Mouse (Mus musculus) neural tube, embryonic 11.5 days (tissue): Measurements from ENCODE around the gene Kat2a. TPM values are rescaled to one million over a fixed set of nuclear protein-coding genes. Genes with fewer than 3 reads are reported as not detected.

ENCODE experiments used
- ATAC-seq: fragments of 200-750 bp; cut with Nextera tagmentation; 2 replicates; pipeline ENCODE4 v1.8.0; 2017; ENCODE audit warnings: moderate number of reproducible peaks, mild to moderate bottlenecking, moderate TSS enrichment, moderate library complexity; ENCODE audit not compliant: insufficient read depth, low FRiP score, low TSS enrichment
- DNase-seq: peaks from one replicate; pipeline ENCODE4 v3.0.0-alpha.2; 2015; ENCODE audit warnings: low spot score
- H3K27ac ChIP-seq: fragments of 300-500 bp; sonication (generic); 2 replicates; pipeline ENCODE4 v1.5.1; 2014; ENCODE audit warnings: low read depth, mild to moderate bottlenecking, low read length
- H3K27me3 ChIP-seq: fragments of 300-500 bp; sonication (generic); 2 replicates; pipeline ENCODE4 v1.6.1; 2014; ENCODE audit warnings: mild to moderate bottlenecking, low read length, mixed read lengths; ENCODE audit not compliant: control insufficient read depth, insufficient read depth
- H3K36me3 ChIP-seq: fragments of 300-500 bp; sonication (generic); 2 replicates; pipeline ENCODE4 v1.6.1; 2014; ENCODE audit warnings: mild to moderate bottlenecking, low read length, moderate library complexity, mixed read lengths; ENCODE audit not compliant: control insufficient read depth, insufficient read depth
- H3K4me1 ChIP-seq: fragments of 300-500 bp; sonication (generic); 2 replicates; pipeline ENCODE4 v1.6.1; 2014; ENCODE audit warnings: low read length, mixed read lengths; ENCODE audit not compliant: control insufficient read depth, insufficient read depth
- H3K4me2 ChIP-seq: fragments of 300-500 bp; sonication (generic); 2 replicates; pipeline ENCODE4 v1.6.1; 2014; ENCODE audit warnings: low read depth, mild to moderate bottlenecking, moderate library complexity
- H3K4me3 ChIP-seq: fragments of 300-500 bp; sonication (generic); 2 replicates; pipeline ENCODE4 v1.5.1; 2014; ENCODE audit warnings: low read depth, low read length
- H3K9ac ChIP-seq: fragments of 300-500 bp; sonication (generic); 2 replicates; pipeline ENCODE4 v1.6.1; 2014; ENCODE audit warnings: mild to moderate bottlenecking, low read length
- H3K9me3 ChIP-seq: fragments of 300-500 bp; sonication (generic); 2 replicates; pipeline ENCODE4 v1.6.1; 2016; ENCODE audit warnings: low read length; ENCODE audit not compliant: control insufficient read depth
- WGBS: fragments of 180-500 bp; shearing (Covaris S2); extraction: QIAGEN DNeasy Blood & Tissue Kit; methylation state at CpG from one replicate; pipeline ENCODE4 v1.1.7; 2014; 5-methylcytosine and 5-hydroxymethylcytosine counted together
- polyA plus RNA-seq: library from polyadenylated mRNA; unstranded; fragments of >200 nt; fragmentation: Nextera tagmentation; extraction: Ambion mirVana; gene quantifications from 2 replicates; pipeline ENCODE4 v1.2.1, GENCODE M21; 2014

Gene Kat2a
- polyA plus RNA-seq, 1 experiment from 2014 or later: 66.4 TPM

- ATAC-seq (no peak), DNase-seq (no peak)
- WGBS: 91% methylated on average over 15 of the region's 15 CpGs
- no peaks in the 10 kb centered on the region for H3K27me3 ChIP-seq
- H3K36me3 ChIP-seq: peaks cover 11% of the 10 kb centered on the region
- no peak overlapping the region for H3K4me3 ChIP-seq
- H3K4me1 ChIP-seq: peaks cover 18% of the 10 kb centered on the region
- no peaks in the 10 kb centered on the region for H3K9me3 ChIP-seq
- H3K27ac ChIP-seq: no peak overlapping the region
- no peak overlapping the region for H3K4me2 ChIP-seq
- H3K9ac ChIP-seq: no peak overlapping the region
Observed at GRCm38 (mm10) chr11:100710528-100710927, 1.7 kb downstream of the Kat2a start.

DNA sequence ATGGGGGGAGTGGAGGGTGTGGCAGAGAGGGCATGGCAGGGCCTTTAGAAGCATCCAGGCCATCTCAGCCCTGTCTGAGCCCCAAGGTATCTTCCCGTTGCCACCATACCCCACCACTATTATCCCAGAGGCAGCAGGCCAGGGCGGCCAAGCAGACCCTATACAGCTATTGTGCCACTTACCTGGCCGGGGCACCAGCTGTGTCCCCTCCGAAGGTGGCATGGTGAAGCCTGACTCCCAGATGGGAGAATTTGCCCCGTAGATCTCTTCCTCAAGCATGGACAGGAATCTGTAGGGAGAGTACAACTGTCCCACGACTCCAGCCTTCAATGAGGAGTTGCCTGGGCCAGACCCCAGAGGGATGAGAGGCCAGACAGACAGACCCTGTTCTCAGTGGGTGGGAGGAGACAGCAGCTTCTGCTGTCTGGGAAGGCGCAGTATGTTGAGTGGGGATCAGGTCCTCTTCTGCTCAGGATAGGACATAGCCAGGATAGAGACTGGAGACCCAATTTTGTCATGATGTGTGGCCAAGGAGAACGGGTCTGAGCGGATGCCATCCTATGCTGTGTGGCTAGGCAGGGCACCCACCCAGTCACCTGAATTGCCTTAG is 3.0 kb downstream of the Kat2a start:
- ATAC-seq (no peak), DNase-seq (no peak)
- H3K4me1 ChIP-seq: peaks cover 15% of the 10 kb centered on the region
- no peak overlapping the region for H3K4me2 ChIP-seq
- peaks cover 14% of the 10 kb centered on the region for H3K36me3 ChIP-seq
- H3K9me3 ChIP-seq: no peaks in the 10 kb centered on the region
- no peak overlapping the region for H3K27ac ChIP-seq
- H3K27me3 ChIP-seq: no peaks in the 10 kb centered on the region
- H3K4me3 ChIP-seq: no peak overlapping the region
- WGBS: 95% methylated on average over 9 of the region's 9 CpGs
- H3K9ac ChIP-seq: no peak overlapping the region

GRCm38 (mm10) chr11:100705095-100705747 is 7.0 kb downstream of the Kat2a start:
- Histone ChIP-seq H3K27ac (no peak overlapping the region), H3K9ac (no peak overlapping the region), H3K4me1 (peaks cover 3% of the 10 kb centered on the region; the same call in 1 of the 2 replicates), H3K27me3 (no peaks in the 10 kb centered on the region), H3K4me2 (no peak overlapping the region), H3K9me3 (no peaks in the 10 kb centered on the region), H3K4me3 (no peak overlapping the region), H3K36me3 (peaks cover 14% of the 10 kb centered on the region; the same call in 1 of the 2 replicates)
- WGBS: 94% methylated on average over 23 of the region's 23 CpGs
- no peak for DNase-seq
- ATAC-seq: no peak

DNA sequence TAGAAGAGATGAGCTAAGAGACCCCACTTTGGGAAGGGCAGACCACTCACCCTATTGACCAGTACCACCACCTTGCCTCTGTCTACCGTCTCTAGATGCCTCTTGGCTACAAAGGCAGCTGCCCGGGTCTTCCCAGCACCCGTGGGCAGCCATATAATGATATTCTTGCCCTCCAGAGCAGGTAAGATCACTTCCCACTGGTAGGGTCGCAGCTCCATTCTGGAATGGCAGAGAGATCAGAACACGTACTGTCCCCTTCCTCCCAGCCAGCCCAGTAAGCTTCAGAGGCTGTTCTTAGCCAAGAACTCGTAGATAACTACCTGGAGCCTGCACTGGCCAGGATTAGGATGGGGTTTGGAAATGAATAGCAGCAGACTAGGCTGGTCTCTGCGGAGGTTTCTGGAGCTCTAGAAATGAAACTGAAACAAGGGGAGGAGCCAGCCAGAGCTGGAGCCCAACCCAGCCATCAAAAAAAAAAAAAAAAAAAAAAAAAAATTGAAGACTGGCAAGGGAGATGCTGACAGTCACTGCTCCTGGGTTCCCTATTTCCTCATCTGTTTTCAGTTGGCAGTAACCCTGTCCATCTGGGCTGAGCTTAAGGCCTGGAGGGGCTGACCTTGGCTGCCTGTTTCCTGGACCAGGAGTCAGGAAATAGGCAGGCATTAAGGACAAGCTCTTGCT is 8.3 kb downstream of the Kat2a start, which contains the start of gene Dhx58:
Gene Dhx58 (minus strand): TSS at position 421 of the 681 bp plus-strand sequence.
- WGBS: 77% methylated on average over 7 of the region's 7 CpGs
- H3K4me3 ChIP-seq: no peak within 1 kb of the TSS
- H3K27me3 ChIP-seq: no peaks in the 10 kb centered on the region
- peaks cover 12% of the 10 kb centered on the region; the same call in 1 of the 2 replicates for H3K36me3 ChIP-seq
- no peak within 1 kb of the TSS for H3K9ac ChIP-seq
- H3K27ac ChIP-seq: no peak within 1 kb of the TSS
- H3K4me2 ChIP-seq: no peak within 1 kb of the TSS
- DNase-seq: no peak
- no peaks in the 10 kb centered on the region for H3K9me3 ChIP-seq
- ATAC-seq: no peak
- H3K4me1 ChIP-seq: peaks cover 3% of the 10 kb centered on the region; the same call in 1 of the 2 replicates

DNA sequence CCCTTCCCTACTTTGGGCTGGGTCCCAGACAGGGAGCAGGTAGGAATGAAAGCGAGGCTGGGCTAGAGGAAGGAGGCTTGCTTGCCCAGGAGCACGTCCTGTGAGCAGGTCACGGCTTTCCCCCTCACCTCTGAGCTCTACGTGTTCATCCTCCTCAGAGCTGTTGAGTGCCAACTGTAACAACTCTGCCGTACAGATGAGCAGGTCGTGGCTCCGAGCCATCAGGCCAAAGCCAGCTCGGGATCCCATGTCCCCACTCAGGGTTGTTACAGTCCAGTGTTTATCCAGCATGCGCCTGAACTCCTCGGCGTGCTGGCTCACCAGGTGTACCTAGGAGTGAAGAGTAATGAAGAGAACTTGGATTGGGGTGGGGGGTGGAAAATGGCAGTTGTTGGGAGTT is 8.9 kb downstream of the Kat2a start:
- H3K9ac ChIP-seq: no peak overlapping the region
- no peak overlapping the region for H3K4me2 ChIP-seq
- DNase-seq (no peak), ATAC-seq (no peak)
- H3K36me3 ChIP-seq: peaks cover 9% of the 10 kb centered on the region; the same call in 1 of the 2 replicates
- H3K27ac ChIP-seq: no peak overlapping the region
- WGBS: 73% methylated on average over 11 of the region's 11 CpGs
- no peak overlapping the region for H3K4me3 ChIP-seq
- H3K4me1 ChIP-seq: peaks cover 3% of the 10 kb centered on the region; the same call in 1 of the 2 replicates
- no peaks in the 10 kb centered on the region for H3K27me3 ChIP-seq
- H3K9me3 ChIP-seq: no peaks in the 10 kb centered on the region

DNA sequence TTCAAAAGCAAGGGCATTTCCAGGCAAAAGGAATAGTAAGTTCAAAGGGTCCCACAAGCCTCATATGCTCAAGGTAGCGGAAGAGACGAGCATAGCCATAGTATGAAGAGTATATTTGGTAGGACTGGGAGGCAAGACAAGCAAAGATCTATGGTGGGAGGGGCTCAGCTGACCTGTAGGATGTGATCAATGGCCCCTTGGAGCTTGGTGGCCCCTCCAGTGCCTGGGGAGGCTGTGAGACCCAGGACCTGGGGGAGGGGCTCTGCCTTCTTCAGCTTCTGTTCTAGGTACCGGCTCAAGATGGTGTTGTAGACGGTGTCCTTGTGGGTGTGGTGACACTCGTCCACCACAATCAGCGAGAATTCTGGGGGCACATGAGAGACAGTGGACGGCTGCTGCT is 9.4 kb downstream of the Kat2a start:
- H3K9ac ChIP-seq: no peak overlapping the region
- H3K27ac ChIP-seq: no peak overlapping the region
- peaks cover 3% of the 10 kb centered on the region; the same call in 1 of the 2 replicates for H3K4me1 ChIP-seq
- no peak overlapping the region for H3K4me3 ChIP-seq
- H3K4me2 ChIP-seq: peak overlapping the region; percentile 17; the same call in 1 of the 2 replicates
- ATAC-seq (no peak), DNase-seq (no peak)
- peaks cover 5% of the 10 kb centered on the region; the same call in 1 of the 2 replicates for H3K36me3 ChIP-seq
- H3K27me3 ChIP-seq: no peaks in the 10 kb centered on the region
- H3K9me3 ChIP-seq: no peaks in the 10 kb centered on the region
- WGBS: 42% methylated on average over 7 of the region's 7 CpGs

DNA sequence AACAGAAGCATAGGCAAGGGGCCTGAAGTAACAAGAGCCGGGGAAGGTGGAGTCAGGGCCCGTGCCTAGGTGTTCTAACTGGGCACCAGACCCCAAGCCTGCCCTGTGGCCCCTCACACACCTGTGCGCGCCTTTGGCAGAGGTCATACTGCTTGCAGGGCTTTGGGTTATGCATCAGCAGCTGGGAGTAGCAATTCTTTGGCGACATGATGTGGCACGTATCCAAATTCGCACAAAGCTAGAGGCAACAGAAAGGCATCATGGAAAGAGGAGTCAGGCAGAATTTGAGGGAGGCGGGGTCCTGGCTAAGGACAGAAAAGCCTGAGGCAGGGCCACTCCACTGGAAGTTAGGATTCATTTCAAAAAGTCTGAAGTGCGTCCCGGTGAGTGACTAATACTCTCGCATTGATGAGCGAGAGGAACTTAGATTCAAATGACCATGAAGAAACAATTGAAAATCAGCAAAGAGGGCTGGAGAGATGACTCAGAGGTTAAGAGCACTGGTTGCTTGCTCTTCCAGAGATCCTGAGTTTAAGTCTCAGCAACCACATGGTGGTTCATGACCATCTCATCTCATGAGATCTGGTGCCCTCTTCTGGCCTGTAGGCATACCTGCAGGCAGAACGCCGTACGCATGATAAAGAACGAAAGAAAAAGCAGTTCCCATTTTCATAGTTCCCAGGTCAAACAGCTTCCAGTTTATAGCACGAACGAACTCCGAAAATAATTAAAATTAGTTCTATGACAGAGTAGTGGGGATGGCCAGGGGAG is 10.0 kb downstream of the Kat2a start:
- no peak overlapping the region for H3K27ac ChIP-seq
- ATAC-seq (no peak), DNase-seq (peak; percentile 69)
- 38% methylated on average over 19 of the region's 19 CpGs for WGBS
- peak overlapping the region; percentile 17; the same call in 1 of the 2 replicates for H3K4me2 ChIP-seq
- peaks cover 3% of the 10 kb centered on the region; the same call in 1 of the 2 replicates for H3K4me1 ChIP-seq
- peaks cover 5% of the 10 kb centered on the region; the same call in 1 of the 2 replicates for H3K36me3 ChIP-seq
- H3K4me3 ChIP-seq: no peak overlapping the region
- H3K9ac ChIP-seq: no peak overlapping the region
- H3K9me3 ChIP-seq: no peaks in the 10 kb centered on the region
- H3K27me3 ChIP-seq: no peaks in the 10 kb centered on the region

- no peaks in the 10 kb centered on the region for H3K27me3 ChIP-seq
- 2% methylated on average over 14 of the region's 14 CpGs for WGBS
- peak; percentile 44 for DNase-seq
- peaks cover 3% of the 10 kb centered on the region; the same call in 1 of the 2 replicates for H3K36me3 ChIP-seq
- no peak overlapping the region for H3K27ac ChIP-seq
- ATAC-seq: no peak
- peak overlapping the region; percentile 29 for H3K9ac ChIP-seq
- peak overlapping the region; percentile 35 for H3K4me2 ChIP-seq
- H3K4me3 ChIP-seq: peak overlapping the region; percentile 15; the same call in 1 of the 2 replicates
- peaks cover 3% of the 10 kb centered on the region; the same call in 1 of the 2 replicates for H3K4me1 ChIP-seq
- H3K9me3 ChIP-seq: no peaks in the 10 kb centered on the region
Observed at GRCm38 (mm10) chr11:100701301-100701700, 11.0 kb downstream of the Kat2a start.
